7 mouse cellular contexts compared by ENCODE assay signal in the genomic region with DNA sequence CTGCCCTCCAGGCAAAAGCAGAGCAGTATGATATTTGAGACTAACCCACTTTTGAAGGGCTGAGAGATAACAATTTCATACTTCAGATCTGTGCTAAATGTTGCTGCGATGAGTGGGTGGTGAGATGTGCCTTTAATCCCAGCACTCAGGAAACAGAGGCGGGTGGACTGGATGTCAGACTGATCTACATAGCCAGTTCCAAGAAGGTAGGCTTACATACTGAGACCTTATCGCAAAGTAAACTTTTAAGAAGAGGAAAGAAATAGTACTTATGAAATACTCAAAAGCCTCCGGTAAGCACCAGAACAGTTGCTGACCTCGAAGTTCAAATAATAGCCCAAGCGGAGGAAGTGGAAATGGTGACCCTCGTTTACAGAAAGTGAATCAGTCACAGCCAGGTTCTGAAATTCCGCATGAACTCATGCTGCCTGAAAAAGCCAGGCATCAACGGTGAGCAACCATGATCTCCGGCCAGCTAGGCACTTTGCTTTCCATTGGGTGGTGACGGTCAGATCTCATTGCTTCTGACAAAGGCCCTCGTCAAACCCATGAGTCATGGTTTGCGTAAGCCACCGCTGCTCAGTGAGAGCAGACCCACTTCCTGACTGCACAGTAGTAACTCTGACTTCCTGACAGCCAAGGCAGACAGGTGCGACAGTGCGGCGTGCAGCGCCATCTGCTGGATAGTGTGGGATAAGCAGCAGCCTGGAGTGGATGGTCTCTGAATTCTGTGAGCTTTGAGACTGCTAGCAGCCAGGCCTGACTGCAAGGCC. TPM values are rescaled to one million over a fixed set of nuclear protein-coding genes. Genes with fewer than 3 reads are reported as not detected.
A peak's percentile ranks its signal among the peaks of the same experiment; 100 is the strongest.
DNase-seq lines count a peak whose midpoint lies in the region; ATAC-seq lines count a peak whose summit lies in the region.

No protein-coding gene starts in this region.

- intact Hi-C loops in left cerebral cortex, postnatal 25 days (cut with DNase I) = loop anchor here (1.0 to 10.0 kb wide), 4 partner anchors 80 to 570 kb away; a partner anchor contains a TSS

- H3K36me3 ChIP-seq in intestine, embryonic 15.5 days = no peaks in the 10 kb centered on the region
- no peaks in the 10 kb centered on the region for H3K36me3 ChIP-seq in midbrain, embryonic 10.5 days

- H3K9ac ChIP-seq in intestine, embryonic 15.5 days = peak overlapping the region; percentile 11; the same call in 1 of the 2 replicates

- H3K4me2 ChIP-seq in intestine, embryonic 15.5 days (replicated peaks) = peak overlapping the region; percentile 64

- H3K4me1 ChIP-seq in intestine, embryonic 15.5 days (replicated peaks) = no peaks in the 10 kb centered on the region
- H3K4me1 ChIP-seq in midbrain, embryonic 10.5 days = peaks cover 8% of the 10 kb centered on the region; the same call in 1 of the 2 replicates

- H3K27me3 ChIP-seq in intestine, embryonic 15.5 days (replicated peaks) = no peaks in the 10 kb centered on the region
- H3K27me3 ChIP-seq in midbrain, embryonic 10.5 days (ENCODE audit: low read depth, poor library complexity, severe bottlenecking) = no peaks in the 10 kb centered on the region

- 21% methylated on average over 18 of the region's 18 CpGs for WGBS in intestine, embryonic 15.5 days
- WGBS in midbrain, embryonic 10.5 days = 38% methylated on average over 18 of the region's 18 CpGs

- no peaks in the 10 kb centered on the region for H3K9me3 ChIP-seq in intestine, embryonic 15.5 days
- H3K9me3 ChIP-seq in midbrain, embryonic 10.5 days (replicated peaks) = no peaks in the 10 kb centered on the region

- peak; percentile 99 for ATAC-seq in intestine, embryonic 15.5 days

- H3K27ac ChIP-seq in intestine, embryonic 15.5 days = no peak overlapping the region; the same call in 1 of the 2 replicates
- H3K27ac ChIP-seq in midbrain, embryonic 10.5 days (replicated peaks) = peak overlapping the region; percentile 56; the same call in 1 of the 2 replicates

- DNase-seq in adrenal gland, adult (ENCODE audit: inconsistent age in 2 of 2, low spot score in 1 of 2) = peak; percentile 94 to 98
- peak; percentile 93 for DNase-seq in embryo, embryonic 10.5 days (ENCODE audit: low spot score)
- peak; percentile 87 for DNase-seq in gastrocnemius, postnatal 25 days
- peak; percentile 93 to 98 for DNase-seq in left cerebral cortex, postnatal 25 days (ENCODE audit: low spot score in 2 of 2)
- peak; percentile 91 for DNase-seq in midbrain, embryonic 10.5 days (ENCODE audit: low spot score)
- peak; percentile 92 for DNase-seq in right cerebral cortex, postnatal 4 days

- H3K4me3 ChIP-seq in intestine, embryonic 15.5 days (replicated peaks) = peak overlapping the region; percentile 29
- peak overlapping the region; percentile 22 for H3K4me3 ChIP-seq in midbrain, embryonic 10.5 days

RNA-seq across cellular contexts. Expression of a gene that starts 42.1 kb away (rescaled TPM):
- total RNA-seq in gastrocnemius, postnatal 25 days (2021) = 10 to 100 TPM; 36.8 to 47.8 TPM
- polyA plus RNA-seq in intestine, embryonic 15.5 days (2015; fragmentation: Nextera tagmentation; extraction: Ambion mirVana) = 158 and 160 TPM in 2 replicates
- total RNA-seq in left cerebral cortex, postnatal 25 days (2021) = 10 to 100 TPM; 52.4 to 52.6 TPM
- polyA plus RNA-seq in midbrain, embryonic 10.5 days (2016; fragmentation: Nextera tagmentation; extraction: Ambion mirVana) = 32.7 and 33.9 TPM in 2 replicates
